Mouse (Mus musculus) ES-E14 (cell line): ENCODE measurements around the gene Thop1. TPM values are rescaled to one million over a fixed set of nuclear protein-coding genes. Genes with fewer than 3 reads are reported as not detected.

ENCODE experiments used
- DNase-seq: peaks from one replicate; pipeline ENCODE4 v3.0.0-alpha.2; 2013; ENCODE audit warnings: low read depth, low spot score
- H3K27ac ChIP-seq: 2 replicates; pipeline ENCODE4 v1.5.1; 2012; ENCODE audit warnings: low read depth, mild to moderate bottlenecking, low read length, moderate library complexity, mixed read lengths; ENCODE audit not compliant: poor library complexity, insufficient read depth, severe bottlenecking
- H3K36me3 ChIP-seq: 2 replicates; pipeline ENCODE4 v1.6.1; 2012; ENCODE audit warnings: mild to moderate bottlenecking, low read length, moderate library complexity, mixed read lengths; ENCODE audit not compliant: control insufficient read depth, poor library complexity, insufficient read depth, severe bottlenecking
- H3K4me1 ChIP-seq, 2 experiments: fragments of 150-350 bp in 1 of 2; sonication (generic) in 1 of 2; 2 replicates each; pipeline ENCODE4 v1.6.1; 2012; ENCODE audit warnings: low read length in 2 of 2, mild to moderate bottlenecking in 1 of 2, mixed read lengths in 1 of 2; ENCODE audit not compliant: control insufficient read depth in 2 of 2, insufficient read depth in 2 of 2, poor library complexity in 1 of 2
- H3K4me3 ChIP-seq, 2 experiments: fragments of 150-350 bp in 1 of 2; sonication (generic) in 1 of 2; 2 replicates each; pipeline ENCODE4 v1.5.1; 2012; ENCODE audit warnings: low read length in 2 of 2, low read depth in 1 of 2, mild to moderate bottlenecking in 1 of 2, mixed read lengths in 1 of 2; ENCODE audit not compliant: insufficient read depth in 1 of 2, poor library complexity in 1 of 2, severe bottlenecking in 1 of 2
- H3K9ac ChIP-seq: 2 replicates; pipeline ENCODE4 v1.6.1; 2012; ENCODE audit warnings: low read depth, mild to moderate bottlenecking, low read length, mixed read lengths; ENCODE audit not compliant: poor library complexity, insufficient read depth, severe bottlenecking
- H3K9me3 ChIP-seq: fragments of 150-350 bp; sonication (generic); 2 replicates; pipeline ENCODE4 v1.6.1; 2012; ENCODE audit warnings: low read depth, mild to moderate bottlenecking, low read length; ENCODE audit not compliant: control insufficient read depth, insufficient read depth
- CHD2 ChIP-seq: IDR thresholded peaks from 2 replicates; pipeline ENCODE4 v1.6.1; 2014; ENCODE audit warnings: mild to moderate bottlenecking, low read depth, low read length, inconsistent platforms
- HCFC1 ChIP-seq: IDR thresholded peaks from 2 replicates; pipeline ENCODE4 v1.6.1; 2012; ENCODE audit warnings: low read length, inconsistent platforms, borderline replicate concordance; ENCODE audit not compliant: insufficient read depth
- MAFK ChIP-seq: IDR thresholded peaks from 2 replicates; pipeline ENCODE4 v1.6.1; 2014; ENCODE audit warnings: mild to moderate bottlenecking, low read depth, low read length, inconsistent platforms; ENCODE audit not compliant: insufficient read depth
- ZC3H11A ChIP-seq: IDR thresholded peaks from 2 replicates; pipeline ENCODE4 v1.6.1; 2012; ENCODE audit warnings: low read depth, mild to moderate bottlenecking, inconsistent platforms, low read length, borderline replicate concordance
- ZNF384 ChIP-seq: IDR thresholded peaks from 2 replicates; pipeline ENCODE4 v1.6.1; 2012; ENCODE audit warnings: low read depth, low read length, inconsistent platforms
- in situ Hi-C, 2 experiments: fragments of 600-800 bp; cut with MboI; formaldehyde crosslinking; loops; one replicate each; pipeline ENCODE4 v1.15.1; 2025; ENCODE audit warnings: low sequenced_read_pairs in 2 of 2, inconsistent platforms in 1 of 2; ENCODE audit not compliant: unreplicated experiment in 2 of 2
- total RNA-seq: library from RNA; depleted of rRNA; stranded (reverse); fragments of 300-350 nt; gene quantifications from 2 replicates; pipeline ENCODE4 v1.2.3, GENCODE M21; 2012

The Thop1 gene
- total RNA-seq, 1 experiment, result 155 TPM

DNA sequence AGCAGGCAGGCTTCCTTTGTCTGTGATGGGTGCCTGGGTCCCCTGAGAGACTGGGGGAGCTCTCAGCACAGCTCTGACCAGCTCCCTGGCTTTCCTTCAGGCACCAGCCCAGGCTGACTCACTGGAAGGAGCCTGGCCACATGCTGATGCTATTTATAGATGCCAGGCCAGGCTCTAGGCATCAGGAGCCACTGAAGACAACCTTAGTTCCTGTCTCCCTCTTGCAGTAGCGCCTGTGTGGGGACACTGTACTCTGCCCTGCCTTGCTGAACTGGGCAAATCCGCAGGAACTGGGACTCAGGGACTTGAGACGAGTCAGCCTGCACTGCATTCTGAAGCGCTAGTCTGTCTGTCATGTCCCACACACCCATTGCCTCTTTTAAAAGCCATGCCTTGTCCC, 42.5 kb upstream of the Thop1 start:
- Histone ChIP-seq H3K4me1 (peaks cover 0 to 8% of the 10 kb centered on the region in 2 experiments; a peak in 1 of 4 replicates), H3K36me3 (no peaks in the 10 kb centered on the region), H3K9ac (no peak overlapping the region), H3K27ac (no peak overlapping the region), H3K9me3 (no peaks in the 10 kb centered on the region), H3K4me3 (no peak overlapping the region)
- in situ Hi-C loops, result no loop called here
- TF ChIP-seq CHD2, result no peak
- no peak for TF ChIP-seq MAFK
- no peak for TF ChIP-seq ZC3H11A
- no peak for TF ChIP-seq ZNF384
- no peak for TF ChIP-seq HCFC1
- no peak for DNase-seq

- in situ Hi-C loops, result no loop called here
- H3K4me3 ChIP-seq, result no peak overlapping the region
- TF ChIP-seq HCFC1, result no peak
- TF ChIP-seq CHD2, result no peak
- TF ChIP-seq ZC3H11A, result no peak
- no peak for TF ChIP-seq ZNF384
- no peak for TF ChIP-seq MAFK
- H3K36me3 ChIP-seq, result no peaks in the 10 kb centered on the region
- no peak overlapping the region for H3K9ac ChIP-seq
- H3K9me3 ChIP-seq, result no peaks in the 10 kb centered on the region
- no peak overlapping the region for H3K27ac ChIP-seq
- peaks cover 0 to 6% of the 10 kb centered on the region in 2 experiments; a peak in 1 of 4 replicates for H3K4me1 ChIP-seq
- DNase-seq, result no peak
Observed at GRCm38 (mm10) chr10:81028219-81028618, 41.6 kb upstream of the Thop1 start.

- in situ Hi-C loops, result no loop called here
- no peak overlapping the region for H3K9ac ChIP-seq
- H3K27ac ChIP-seq, result no peak overlapping the region
- H3K36me3 ChIP-seq, result no peaks in the 10 kb centered on the region
- H3K4me3 ChIP-seq, result no peak overlapping the region
- H3K4me1 ChIP-seq, result peaks cover 0 to 6% of the 10 kb centered on the region in 2 experiments; a peak in 1 of 4 replicates
- no peaks in the 10 kb centered on the region for H3K9me3 ChIP-seq
- no peak for DNase-seq
- no peak for TF ChIP-seq CHD2
- no peak for TF ChIP-seq MAFK
- no peak for TF ChIP-seq ZC3H11A
- no peak for TF ChIP-seq HCFC1
- TF ChIP-seq ZNF384, result no peak
Observed at GRCm38 (mm10) chr10:81029031-81029430, 40.8 kb upstream of the Thop1 start.

DNA sequence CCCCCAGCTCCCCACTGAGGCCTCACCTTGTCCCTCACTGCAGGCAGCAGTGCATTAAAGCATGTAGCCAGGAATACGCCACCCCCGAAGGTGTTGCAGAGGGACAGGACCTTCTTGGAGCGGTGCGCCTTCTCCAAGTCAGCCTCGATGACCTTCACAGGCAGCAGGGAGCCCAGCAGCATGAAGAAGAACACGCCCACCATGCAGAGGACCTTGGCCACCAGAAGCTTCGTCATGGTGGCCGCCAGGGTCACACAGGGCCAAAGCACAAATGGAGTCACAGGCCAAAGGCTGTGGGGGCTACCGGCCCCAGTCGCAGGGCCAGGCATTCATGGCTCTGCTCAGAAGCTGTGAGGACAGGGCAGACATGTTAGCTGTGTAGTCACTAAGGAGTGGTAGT, 36.2 kb upstream of the Thop1 start:
- no peak overlapping the region for H3K9ac ChIP-seq
- H3K4me1 ChIP-seq, result peaks cover 0 to 2% of the 10 kb centered on the region in 2 experiments; a peak in 1 of 4 replicates
- no peaks in the 10 kb centered on the region for H3K9me3 ChIP-seq
- in situ Hi-C loops, result no loop called here
- H3K36me3 ChIP-seq, result no peaks in the 10 kb centered on the region
- H3K27ac ChIP-seq, result no peak overlapping the region
- H3K4me3 ChIP-seq, result no peak overlapping the region
- DNase-seq, result no peak
- TF ChIP-seq ZC3H11A (no peak), MAFK (no peak), ZNF384 (no peak), CHD2 (no peak), HCFC1 (no peak)

GRCm38 (mm10) chr10:81036251-81036650, 33.6 kb upstream of the Thop1 start:
- H3K27ac ChIP-seq, result no peak overlapping the region
- H3K9me3 ChIP-seq, result no peaks in the 10 kb centered on the region
- H3K9ac ChIP-seq, result no peak overlapping the region
- TF ChIP-seq CHD2, result no peak
- TF ChIP-seq HCFC1, result no peak
- TF ChIP-seq ZNF384, result no peak
- no peak for TF ChIP-seq MAFK
- TF ChIP-seq ZC3H11A, result no peak
- no peak for DNase-seq
- in situ Hi-C loops, result no loop called here
- no peak overlapping the region for H3K4me3 ChIP-seq
- H3K36me3 ChIP-seq, result no peaks in the 10 kb centered on the region
- H3K4me1 ChIP-seq, result no peaks in the 10 kb centered on the region; a peak in 1 of 4 replicates
